Mouse (Mus musculus): ENCODE measurements around the gene Def8.
A peak's percentile ranks its signal among the peaks of the same experiment; 100 is the strongest.
"Not testable (repeated sequence)": the region's sequence is repeated elsewhere in the genome, so short reads cannot be mapped to it uniquely, and the experiment has no call there.

The Def8 gene

GRCm38 (mm10) chr8:123414255-123414654 is 9.1 kb upstream of the Def8 start:
- DNase-seq, result no peak

GRCm38 (mm10) chr8:123414997-123415696 is 8.2 kb upstream of the Def8 start:
- not testable (repeated sequence) for DNase-seq

DNA sequence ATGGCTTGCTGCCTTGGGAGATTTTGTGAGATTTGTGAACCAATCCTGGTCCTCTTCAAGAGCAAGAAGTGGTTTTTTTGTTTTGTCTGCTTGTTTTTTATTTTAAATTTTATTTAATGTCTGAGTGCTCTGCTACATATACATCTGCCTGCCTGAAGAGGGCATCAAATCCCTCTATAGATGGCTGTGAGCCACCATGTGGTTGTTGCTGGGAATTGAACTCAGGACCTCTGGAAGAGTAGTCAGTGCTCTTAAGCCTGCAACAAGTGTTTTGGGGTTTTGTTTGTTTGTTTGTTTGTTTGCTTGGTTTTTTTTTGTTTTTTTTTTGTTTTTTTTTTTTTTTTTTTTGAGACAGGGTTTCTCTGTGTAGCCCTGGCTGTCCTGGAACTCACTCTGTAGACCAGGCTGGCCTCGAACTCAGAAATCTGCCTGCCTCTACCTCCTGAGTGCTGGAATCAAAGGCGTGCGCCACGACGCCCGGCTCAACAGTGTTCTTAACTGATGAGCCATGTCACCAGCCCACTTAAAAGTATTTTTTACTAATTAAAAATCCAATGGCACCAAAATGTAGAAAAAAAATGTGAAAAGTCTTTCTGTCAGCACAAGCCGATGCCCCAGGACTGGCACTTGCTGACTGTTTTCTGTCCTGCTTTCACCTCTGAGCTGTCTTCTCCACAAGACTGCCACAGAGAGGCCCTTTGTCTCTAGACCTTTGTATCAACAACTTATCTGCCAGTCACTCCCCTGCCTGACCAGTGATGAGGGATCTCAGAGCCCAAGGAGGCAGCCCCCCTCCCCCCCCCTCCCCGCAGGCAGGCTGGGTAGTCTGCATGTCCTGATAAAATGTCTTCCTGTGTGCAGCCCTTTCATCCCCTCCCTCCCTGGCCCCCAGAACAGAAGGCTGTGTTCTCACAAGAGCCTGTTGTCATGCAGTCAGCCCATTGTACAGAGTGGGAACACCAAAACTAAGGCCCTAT is 7.1 kb upstream of the Def8 start:
- no peak for DNase-seq

GRCm38 (mm10) chr8:123416944-123417555 is 6.3 kb upstream of the Def8 start:
- DNase-seq, result no peak

GRCm38 (mm10) chr8:123419711-123420110 is 3.6 kb upstream of the Def8 start:
- DNase-seq, result no peak

- no peak for DNase-seq
Observed at GRCm38 (mm10) chr8:123420525-123421281, 2.6 kb upstream of the Def8 start.

- DNase-seq, result no peak
Observed at GRCm38 (mm10) chr8:123421325-123421724, 2.0 kb upstream of the Def8 start.

GRCm38 (mm10) chr8:123422056-123422780 is 1.1 kb upstream of the Def8 start:
- DNase-seq, result peak; percentile 73

DNA sequence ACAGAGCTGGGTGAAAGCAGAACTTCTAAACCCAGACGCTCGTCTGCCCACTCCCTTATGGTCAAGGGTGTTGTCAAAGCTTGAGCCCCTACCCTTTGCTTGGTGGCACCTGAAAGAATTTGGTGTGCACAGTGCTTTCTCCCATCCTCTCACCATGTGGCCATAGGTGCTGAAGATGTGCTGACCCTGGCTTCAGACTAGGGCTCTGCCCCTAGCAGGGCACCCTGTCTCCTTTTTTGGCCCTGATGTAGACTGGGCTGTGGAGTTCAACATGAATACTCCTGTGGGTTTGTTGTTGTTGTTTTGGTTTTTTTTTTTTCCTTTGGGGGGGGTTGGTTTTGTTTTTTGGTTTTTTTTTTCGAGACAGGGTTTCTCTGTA is 557 bp upstream of the Def8 start:
- no peak for DNase-seq

DNA sequence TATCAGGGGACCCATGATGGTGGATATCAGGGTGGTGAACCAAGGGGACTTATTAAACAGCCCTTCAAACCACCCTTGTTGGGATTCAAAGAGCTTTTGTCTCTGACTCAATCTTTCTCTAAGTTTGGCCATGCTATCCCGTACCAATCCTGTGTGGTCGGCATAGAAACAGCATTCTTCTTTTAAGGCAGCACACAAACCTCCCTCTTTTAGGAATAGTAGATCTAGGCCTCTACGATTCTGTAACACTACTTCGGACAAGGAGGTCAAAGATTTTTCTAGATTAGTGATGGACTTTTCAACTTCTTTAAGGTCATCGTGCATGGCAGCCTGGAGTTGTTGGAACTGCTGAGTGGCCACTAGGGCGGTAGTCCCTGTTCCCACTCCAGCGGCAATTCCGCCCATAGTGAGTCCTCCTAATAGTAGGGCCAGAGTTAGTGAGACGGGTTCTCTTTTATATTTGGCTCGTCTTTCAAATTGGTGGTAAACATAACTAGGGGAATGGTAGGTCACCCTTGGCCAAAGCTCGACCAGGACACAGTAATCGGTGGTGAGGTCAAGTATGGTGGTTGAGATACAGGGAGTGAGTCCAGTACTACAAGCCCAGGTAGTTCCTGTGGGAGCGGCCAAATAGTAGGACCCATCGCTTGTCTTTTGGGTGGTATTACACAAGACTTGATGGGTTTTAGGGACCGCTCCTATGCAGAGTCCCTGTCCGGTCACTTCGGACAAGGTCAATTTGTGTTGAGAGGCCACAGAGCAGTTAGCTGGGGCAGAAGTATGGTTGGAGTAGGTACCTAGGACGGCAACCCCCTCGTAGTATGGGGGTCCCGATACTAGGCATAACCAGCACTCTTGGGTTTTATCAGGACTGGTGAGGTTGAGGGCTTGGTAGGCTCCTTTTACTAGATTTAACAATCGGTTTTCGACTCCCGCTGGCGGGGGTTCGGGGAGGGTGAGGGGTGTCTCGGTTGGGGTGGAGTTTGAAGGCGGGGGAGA is 3.5 kb downstream of the Def8 start:
- DNase-seq, result no peak

DNA sequence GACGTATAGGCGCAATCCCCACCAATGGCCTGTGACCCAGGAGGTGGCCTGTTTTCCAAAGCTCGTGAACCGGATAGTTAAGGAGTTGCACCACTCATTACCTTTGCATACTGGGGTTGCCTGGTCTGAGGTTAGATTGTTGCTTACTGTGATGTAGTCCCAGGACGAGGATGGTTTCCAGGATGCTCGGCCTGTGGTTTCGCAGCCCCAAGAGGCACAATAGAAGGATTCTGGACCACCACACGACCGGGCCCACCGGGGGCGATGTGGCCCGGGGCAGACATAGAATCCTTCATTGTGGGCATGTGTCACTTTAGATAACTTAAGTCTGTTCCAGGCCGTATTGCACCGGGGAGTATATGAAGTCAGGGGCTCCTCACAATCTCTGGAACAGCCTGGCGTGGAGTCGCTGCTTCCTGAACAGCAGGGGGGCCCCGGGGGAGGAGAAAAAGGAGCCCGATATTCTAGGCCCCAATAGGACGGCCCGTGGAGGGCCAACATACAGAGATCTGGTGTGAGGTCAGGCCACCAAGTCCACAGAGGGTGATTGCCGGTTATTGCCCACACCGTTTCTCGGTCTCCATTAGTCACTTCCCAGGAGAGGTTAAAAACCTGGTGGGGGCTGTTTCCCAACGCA is 4.4 kb downstream of the Def8 start:
- no peak for DNase-seq

GRCm38 (mm10) chr8:123428343-123428893 is 5.1 kb downstream of the Def8 start:
- DNase-seq, result no peak

DNA sequence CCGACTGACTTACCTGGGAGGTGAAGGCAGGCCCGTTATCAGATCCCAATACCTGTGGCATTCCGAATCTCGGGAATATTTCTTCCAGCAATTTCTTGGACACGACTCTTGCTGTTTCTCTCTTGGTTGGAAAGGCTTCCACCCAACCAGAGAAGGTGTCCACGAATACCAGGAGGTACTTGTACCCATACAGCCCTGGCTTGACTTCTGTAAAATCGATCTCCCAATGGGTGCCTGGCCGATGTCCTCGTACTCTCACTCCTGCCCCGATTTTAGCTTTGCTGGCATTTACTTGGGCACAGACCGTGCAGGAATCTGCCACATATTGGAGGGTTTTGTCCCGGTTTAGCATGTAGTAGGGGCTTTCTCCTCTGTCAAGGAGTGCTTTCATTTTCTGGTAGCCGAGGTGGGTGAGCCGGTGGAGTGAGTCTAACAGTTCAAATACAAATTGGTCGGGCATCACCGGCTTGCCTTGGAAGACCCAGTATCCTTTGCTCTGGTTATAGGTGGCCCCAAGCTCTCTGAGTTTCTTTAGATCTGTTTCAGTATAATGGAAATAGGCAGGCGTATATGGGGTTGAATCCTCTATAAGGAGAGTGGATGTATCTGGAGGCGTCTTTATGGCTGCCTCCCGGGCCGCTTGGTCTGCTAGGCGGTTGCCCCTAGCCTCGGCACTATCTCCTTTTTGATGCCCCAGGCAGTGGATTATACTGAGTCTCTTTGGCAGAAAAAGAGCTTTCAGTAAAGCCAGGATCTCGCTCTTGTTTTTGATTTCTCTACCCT is 5.8 kb downstream of the Def8 start:
- DNase-seq, result no peak

DNA sequence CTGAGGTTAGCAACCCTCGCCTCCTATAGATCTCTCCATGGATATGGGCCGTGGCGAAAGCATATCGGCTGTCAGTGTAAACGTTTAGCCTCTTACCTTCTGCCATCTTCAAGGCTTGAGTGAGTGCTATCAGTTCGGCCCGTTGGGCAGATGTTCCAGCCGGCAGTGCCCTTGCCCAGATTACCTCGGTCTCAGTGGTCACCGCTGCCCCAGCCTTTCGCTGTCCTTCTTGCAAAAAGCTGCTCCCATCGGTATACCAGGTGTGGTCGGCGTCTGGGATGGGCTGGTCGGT is 6.3 kb downstream of the Def8 start:
- not testable (repeated sequence) for DNase-seq

DNA sequence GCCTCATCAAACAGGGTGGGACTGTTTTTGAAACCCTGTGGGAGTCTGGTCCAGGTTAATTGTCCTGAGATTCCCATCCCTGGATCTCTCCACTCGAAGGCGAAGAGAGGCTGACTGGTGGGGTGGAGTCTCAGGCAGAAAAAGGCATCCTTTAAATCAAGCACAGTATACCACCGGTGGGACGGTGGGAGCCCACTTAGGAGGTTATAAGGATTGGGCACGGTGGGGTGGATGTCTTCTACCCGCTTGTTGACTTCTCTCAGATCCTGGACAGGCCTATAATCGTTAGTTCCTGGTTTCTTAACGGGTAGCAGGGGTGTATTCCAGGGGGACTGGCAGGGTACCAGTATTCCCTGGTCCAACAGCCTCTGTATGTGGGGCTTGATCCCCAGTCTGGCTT is 7.6 kb downstream of the Def8 start:
- DNase-seq, result not testable (repeated sequence)

- no peak for DNase-seq
Observed at GRCm38 (mm10) chr8:123431616-123432365, 8.5 kb downstream of the Def8 start.

- no peak for DNase-seq
Observed at GRCm38 (mm10) chr8:123432381-123432780, 9.1 kb downstream of the Def8 start.

DNA sequence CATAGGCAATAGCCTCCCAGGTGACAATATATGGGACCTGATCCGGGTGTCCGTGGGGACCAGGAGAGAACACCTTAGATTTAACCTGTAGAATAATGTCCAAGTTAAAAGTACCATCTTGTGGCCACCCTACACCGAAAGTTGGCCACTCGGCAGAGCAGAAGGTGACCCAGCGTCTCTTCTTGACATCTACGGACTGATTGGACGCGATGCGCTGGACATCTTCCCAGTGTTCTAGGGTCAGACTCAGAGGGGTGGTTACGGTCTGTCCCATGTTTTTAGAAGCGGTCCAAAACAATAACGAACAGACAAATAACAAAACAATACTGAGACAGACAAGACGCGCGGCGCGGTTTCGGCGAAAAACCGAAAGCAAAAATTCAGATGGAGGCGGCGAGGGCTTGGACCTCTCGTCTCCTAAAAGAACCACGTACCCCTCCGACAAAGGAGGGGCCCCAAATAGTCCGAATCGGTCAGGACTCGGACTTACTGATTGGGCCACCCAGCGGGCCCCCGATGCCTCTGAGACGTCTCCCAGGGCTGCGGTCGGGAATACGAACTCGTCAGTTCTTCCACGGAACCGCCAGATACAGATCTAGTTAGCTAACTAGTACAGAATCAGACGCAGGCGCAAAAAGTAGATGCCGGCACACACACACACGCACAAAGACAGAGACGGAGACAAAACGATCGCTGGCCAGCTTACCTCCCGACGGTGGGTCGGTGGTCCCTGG is 10.1 kb downstream of the Def8 start:
- not testable (repeated sequence) for DNase-seq

All from right cerebral cortex, postnatal 4 days (tissue).